Mouse (Mus musculus) MEL (cell line): ENCODE results near the gene Josd2.

ENCODE experiments used
- CHD1 ChIP-seq: IDR thresholded peaks from 2 replicates; pipeline ENCODE4 v1.6.1; 2012; ENCODE audit warnings: low read depth, mild to moderate bottlenecking, inconsistent platforms, low read length, improper control_type of control experiment
- HCFC1 ChIP-seq: IDR thresholded peaks from 2 replicates; pipeline ENCODE4 v1.6.1; 2012; ENCODE audit warnings: low read depth, mild to moderate bottlenecking, inconsistent platforms, low read length, improper control_type of control experiment, moderate library complexity
- MAX ChIP-seq: IDR thresholded peaks from 2 replicates; pipeline ENCODE4 v1.6.1; 2011; ENCODE audit warnings: low read length, improper control_type of control experiment
- POLR2AphosphoS2 ChIP-seq: IDR thresholded peaks from 2 replicates; pipeline ENCODE4 v1.6.1; 2011; ENCODE audit warnings: low read length, improper control_type of control experiment
- RAD21 ChIP-seq: IDR thresholded peaks from 2 replicates; pipeline ENCODE4 v1.6.1; 2011; ENCODE audit warnings: mild to moderate bottlenecking, low read depth, low read length, improper control_type of control experiment
- TBP ChIP-seq: IDR thresholded peaks from 2 replicates; pipeline ENCODE4 v1.8.0; 2011; ENCODE audit warnings: low read depth, low read length, improper control_type of control experiment
- ZC3H11A ChIP-seq: IDR thresholded peaks from 2 replicates; pipeline ENCODE4 v1.6.1; 2012; ENCODE audit warnings: low read depth, mild to moderate bottlenecking, inconsistent platforms, low read length, improper control_type of control experiment

DNA sequence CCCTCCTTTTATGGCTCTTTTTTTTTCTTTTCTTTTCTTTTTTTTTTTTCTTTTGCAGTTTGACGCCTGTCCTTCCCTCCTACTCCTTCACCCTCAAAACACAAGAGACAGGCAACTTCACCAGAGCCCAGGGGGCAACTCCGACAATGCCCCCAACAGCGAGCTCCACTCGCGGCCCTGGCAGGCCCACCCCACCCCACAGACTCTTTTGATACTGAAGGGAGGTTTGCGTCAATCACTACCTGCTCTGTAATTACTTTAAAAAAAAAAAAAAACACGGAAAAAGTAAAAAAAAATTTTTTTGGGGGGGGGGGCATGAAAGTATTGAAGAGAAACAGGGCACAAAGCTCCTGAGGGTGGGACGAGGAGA lies 4.7 kb upstream of the Josd2 start:
- TF ChIP-seq HCFC1 (no peak), CHD1 (no peak), POLR2AphosphoS2 (no peak), TBP (no peak), MAX (no peak), ZC3H11A (no peak), RAD21 (no peak)
